Mouse (Mus musculus) MEL (cell line): ENCODE measurements at regions not wholly inside any gene's neighbourhood (a gene's known extent, or its start where the extent isn't known, plus 50 kb on each side); places are given as distances from the start of the nearest gene placed in this dataset.

Experiments used
- DNase-seq: peaks from one replicate; pipeline ENCODE4 v3.0.0; 2011; ENCODE audit warnings: low read depth, low spot score
- H3K27ac ChIP-seq: 2 replicates; pipeline ENCODE4 v1.5.1; 2012; ENCODE audit warnings: low read depth, mild to moderate bottlenecking, control low read depth, low read length, moderate library complexity; ENCODE audit not compliant: control insufficient read depth
- H3K27me3 ChIP-seq, 2 experiments: fragments of 150-350 bp in 1 of 2; sonication (generic) in 1 of 2; 2 replicates each; pipeline ENCODE4 v1.6.1; 2012; ENCODE audit warnings: low read length in 2 of 2, mild to moderate bottlenecking in 2 of 2, improper control_type of control experiment in 1 of 2, moderate library complexity in 1 of 2; ENCODE audit not compliant: insufficient read depth in 2 of 2, control insufficient read depth in 1 of 2
- H3K36me3 ChIP-seq, 2 experiments: 2 replicates each; pipeline ENCODE4 v1.6.1; 2012 to 2014; ENCODE audit warnings: low read length in 2 of 2, improper control_type of control experiment in 1 of 2, inconsistent platforms in 1 of 2, mild to moderate bottlenecking in 1 of 2; ENCODE audit not compliant: insufficient read depth in 2 of 2, control insufficient read depth in 1 of 2
- H3K4me1 ChIP-seq, 2 experiments: fragments of 150-350 bp in 1 of 2; sonication (generic) in 1 of 2; 2 replicates each; pipeline ENCODE4 v1.6.1; 2012; ENCODE audit warnings: low read length in 2 of 2, improper control_type of control experiment in 1 of 2, mild to moderate bottlenecking in 1 of 2; ENCODE audit not compliant: insufficient read depth in 2 of 2, control insufficient read depth in 1 of 2
- H3K4me3 ChIP-seq, 2 experiments: fragments of 150-350 bp in 1 of 2; sonication (generic) in 1 of 2; 2 replicates each; pipeline ENCODE4 v1.5.1; 2012; ENCODE audit warnings: low read depth in 2 of 2, low read length in 2 of 2, mild to moderate bottlenecking in 2 of 2, moderate library complexity in 2 of 2, control low read depth in 1 of 2, improper control_type of control experiment in 1 of 2; ENCODE audit not compliant: control insufficient read depth in 1 of 2, insufficient read depth in 1 of 2
- H3K79me2 ChIP-seq: 2 replicates; pipeline ENCODE4 v1.6.1; 2012; ENCODE audit warnings: mild to moderate bottlenecking, low read length, moderate library complexity; ENCODE audit not compliant: control insufficient read depth, poor library complexity, insufficient read depth
- H3K9ac ChIP-seq: 2 replicates; pipeline ENCODE4 v1.6.1; 2012; ENCODE audit warnings: low read depth, mild to moderate bottlenecking, control low read depth, low read length, moderate library complexity; ENCODE audit not compliant: control insufficient read depth, poor library complexity, severe bottlenecking
- H3K9me3 ChIP-seq: fragments of 150-350 bp; sonication (generic); replicated peaks from 2 replicates; pipeline ENCODE4 v1.6.1; 2012; ENCODE audit warnings: mild to moderate bottlenecking, low read length, improper control_type of control experiment, moderate library complexity; ENCODE audit not compliant: insufficient read depth
- BHLHE40 ChIP-seq: IDR thresholded peaks from 2 replicates; pipeline ENCODE4 v1.6.1; 2012; ENCODE audit warnings: low read depth, mild to moderate bottlenecking, inconsistent platforms, low read length, improper control_type of control experiment, borderline replicate concordance
- CHD1 ChIP-seq: IDR thresholded peaks from 2 replicates; pipeline ENCODE4 v1.6.1; 2012; ENCODE audit warnings: low read depth, mild to moderate bottlenecking, inconsistent platforms, low read length, improper control_type of control experiment
- CTCF ChIP-seq, 3 experiments: IDR thresholded peaks in 2 of 3; conservative IDR thresholded peaks in 1 of 3; 2 replicates each; pipeline ENCODE4 v1.5.1; 2011 to 2012; ENCODE audit warnings: low read length in 3 of 3, low read depth in 2 of 3, mild to moderate bottlenecking in 2 of 3, improper control_type of control experiment in 1 of 3, inconsistent platforms in 1 of 3, mixed read lengths in 1 of 3, moderate library complexity in 1 of 3; ENCODE audit not compliant: control insufficient read depth in 1 of 3, insufficient read depth in 1 of 3, poor library complexity in 1 of 3, severe bottlenecking in 1 of 3
- E2F4 ChIP-seq: IDR thresholded peaks from 2 replicates; pipeline ENCODE4 v1.6.1; 2011; ENCODE audit warnings: low read depth, low read length, improper control_type of control experiment, borderline replicate concordance
- ELF1 ChIP-seq: IDR thresholded peaks from 2 replicates; pipeline ENCODE4 v1.6.1; 2014; ENCODE audit warnings: low read depth, mild to moderate bottlenecking, inconsistent platforms, low read length, improper control_type of control experiment, moderate library complexity
- GABPA ChIP-seq: IDR thresholded peaks from 2 replicates; pipeline ENCODE4 v1.6.1; 2012; ENCODE audit warnings: low read depth, mild to moderate bottlenecking, inconsistent platforms, low read length, improper control_type of control experiment, moderate library complexity
- HCFC1 ChIP-seq: IDR thresholded peaks from 2 replicates; pipeline ENCODE4 v1.6.1; 2012; ENCODE audit warnings: low read depth, mild to moderate bottlenecking, inconsistent platforms, low read length, improper control_type of control experiment, moderate library complexity
- MAX ChIP-seq: IDR thresholded peaks from 2 replicates; pipeline ENCODE4 v1.6.1; 2011; ENCODE audit warnings: low read length, improper control_type of control experiment
- MAZ ChIP-seq: IDR thresholded peaks from 2 replicates; pipeline ENCODE4 v1.6.1; 2012; ENCODE audit warnings: low read depth, mild to moderate bottlenecking, inconsistent platforms, low read length, improper control_type of control experiment
- MXI1 ChIP-seq: IDR thresholded peaks from 2 replicates; pipeline ENCODE4 v1.6.1; 2011; ENCODE audit warnings: mild to moderate bottlenecking, low read depth, low read length, improper control_type of control experiment
- MYC ChIP-seq: IDR thresholded peaks from 2 replicates; pipeline ENCODE4 v1.6.1; 2011; ENCODE audit warnings: low read depth, mild to moderate bottlenecking, low read length, improper control_type of control experiment, moderate library complexity
- NELFE ChIP-seq: IDR thresholded peaks from 2 replicates; pipeline ENCODE4 v1.6.1; 2011; ENCODE audit warnings: low read depth, low read length, improper control_type of control experiment
- NRF1 ChIP-seq: IDR thresholded peaks from 2 replicates; pipeline ENCODE4 v1.6.1; 2014; ENCODE audit warnings: low read depth, mild to moderate bottlenecking, inconsistent platforms, low read length, improper control_type of control experiment, moderate library complexity; ENCODE audit not compliant: poor library complexity, insufficient read depth, severe bottlenecking
- POLR2A ChIP-seq, 2 experiments: IDR thresholded peaks; 2 replicates each; pipeline ENCODE4 v1.6.1; 2011 to 2012; ENCODE audit warnings: low read length in 2 of 2, mild to moderate bottlenecking in 2 of 2, control low read depth in 1 of 2, improper control_type of control experiment in 1 of 2, low read depth in 1 of 2, moderate library complexity in 1 of 2; ENCODE audit not compliant: control insufficient read depth in 1 of 2, insufficient read depth in 1 of 2, poor library complexity in 1 of 2
- POLR2AphosphoS5 ChIP-seq: IDR thresholded peaks from 2 replicates; pipeline ENCODE4 v1.6.1; 2012; ENCODE audit warnings: low read depth, borderline replicate concordance, mild to moderate bottlenecking, inconsistent platforms, low read length, moderate library complexity, mixed read lengths
- RAD21 ChIP-seq: IDR thresholded peaks from 2 replicates; pipeline ENCODE4 v1.6.1; 2011; ENCODE audit warnings: mild to moderate bottlenecking, low read depth, low read length, improper control_type of control experiment
- SIN3A ChIP-seq: IDR thresholded peaks from 2 replicates; pipeline ENCODE4 v1.6.1; 2012; ENCODE audit warnings: low read length, improper control_type of control experiment, inconsistent platforms
- TBP ChIP-seq: IDR thresholded peaks from 2 replicates; pipeline ENCODE4 v1.8.0; 2011; ENCODE audit warnings: low read depth, low read length, improper control_type of control experiment
- USF1 ChIP-seq: IDR thresholded peaks from 2 replicates; pipeline ENCODE4 v1.6.1; 2014; ENCODE audit warnings: low read depth, mild to moderate bottlenecking, inconsistent platforms, low read length, improper control_type of control experiment, moderate library complexity
- USF2 ChIP-seq, 2 experiments: IDR thresholded peaks; 2 replicates each; pipeline ENCODE4 v1.6.1; 2011 to 2012; ENCODE audit warnings: improper control_type of control experiment in 2 of 2, low read length in 2 of 2, borderline replicate concordance in 1 of 2, inconsistent platforms in 1 of 2, low read depth in 1 of 2, mild to moderate bottlenecking in 1 of 2; ENCODE audit not compliant: insufficient read depth in 1 of 2
- ZC3H11A ChIP-seq: IDR thresholded peaks from 2 replicates; pipeline ENCODE4 v1.6.1; 2012; ENCODE audit warnings: low read depth, mild to moderate bottlenecking, inconsistent platforms, low read length, improper control_type of control experiment
- ZMIZ1 ChIP-seq: IDR thresholded peaks from 2 replicates; pipeline ENCODE4 v1.6.1; 2012; ENCODE audit warnings: low read depth, mild to moderate bottlenecking, inconsistent platforms, low read length, improper control_type of control experiment, moderate library complexity
- ZNF384 ChIP-seq: IDR thresholded peaks from 2 replicates; pipeline ENCODE4 v1.6.1; 2012; ENCODE audit warnings: low read depth, mild to moderate bottlenecking, inconsistent platforms, low read length, improper control_type of control experiment

DNA sequence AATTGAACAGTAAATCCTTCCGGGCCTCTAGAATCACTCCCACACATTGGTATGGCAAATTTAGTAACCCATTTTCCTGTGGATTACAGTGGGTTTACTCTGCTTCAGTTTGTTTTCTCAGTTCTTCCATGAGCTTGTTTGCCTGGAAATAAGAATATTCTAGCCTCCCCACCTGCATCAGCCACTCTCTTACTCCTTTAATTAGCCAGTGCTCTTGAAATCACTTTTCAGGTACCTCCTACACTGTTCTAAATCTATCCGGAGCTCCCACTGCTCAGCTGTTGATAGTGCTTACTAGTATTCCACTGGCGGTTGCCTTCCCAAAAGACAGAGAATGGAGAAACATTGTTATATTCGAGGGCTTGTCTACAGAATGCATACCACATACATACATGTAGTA, 167.1 kb downstream of the Htr7 start:
- TF ChIP-seq ZMIZ1, result no peak
- TF ChIP-seq TBP, result no peak
- TF ChIP-seq E2F4, result no peak
- no peak for TF ChIP-seq SIN3A
- no peak for TF ChIP-seq POLR2AphosphoS5
- TF ChIP-seq GABPA, result no peak
- no peak for TF ChIP-seq RAD21
- no peak for TF ChIP-seq ZC3H11A
- TF ChIP-seq, all 39 proteins: peak for 0
- H3K9me3 ChIP-seq, result no peaks in the 10 kb centered on the region
- no peaks in the 10 kb centered on the region for H3K79me2 ChIP-seq
- H3K9ac ChIP-seq, result no peak overlapping the region
- H3K27ac ChIP-seq, result no peak overlapping the region
- H3K4me3 ChIP-seq, result no peak overlapping the region
- no peaks in the 10 kb centered on the region for H3K4me1 ChIP-seq
- DNase-seq, result no peak
- H3K36me3 ChIP-seq, result no peaks in the 10 kb centered on the region
- H3K27me3 ChIP-seq, result no peaks in the 10 kb centered on the region

DNA sequence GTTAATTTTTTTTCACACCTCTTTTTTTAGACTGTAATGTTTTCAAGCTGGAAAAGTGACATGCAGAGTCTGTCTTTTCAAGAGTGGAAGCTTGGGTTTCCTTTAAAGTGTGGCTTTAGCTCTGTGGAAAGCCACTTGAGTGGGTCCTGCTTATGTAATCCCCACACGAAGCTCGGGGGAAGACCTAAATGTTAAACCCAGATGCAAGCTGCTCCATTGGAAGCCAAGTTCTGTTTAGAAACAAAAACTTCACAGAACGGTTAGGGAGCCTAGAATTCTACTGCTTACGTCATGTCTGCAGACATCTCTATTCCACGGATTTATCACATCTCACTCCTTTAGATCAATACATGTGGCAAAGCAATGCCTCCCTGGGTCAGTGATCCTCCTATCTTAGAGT, 171.0 kb downstream of the Htr7 start:
- Histone ChIP-seq H3K79me2 (no peaks in the 10 kb centered on the region), H3K27me3 (no peaks in the 10 kb centered on the region), H3K36me3 (no peaks in the 10 kb centered on the region), H3K9ac (no peak overlapping the region), H3K27ac (no peak overlapping the region), H3K4me1 (no peaks in the 10 kb centered on the region), H3K9me3 (no peaks in the 10 kb centered on the region), H3K4me3 (no peak overlapping the region)
- no peak for TF ChIP-seq TBP
- no peak for TF ChIP-seq POLR2AphosphoS5
- TF ChIP-seq MAZ, result no peak
- no peak for TF ChIP-seq MAX
- TF ChIP-seq BHLHE40, result no peak
- no peak for TF ChIP-seq NELFE
- TF ChIP-seq USF1, result no peak
- no peak for TF ChIP-seq MYC
- TF ChIP-seq CTCF (IDR thresholded peaks at IDR 0.05 in 2 of 3, conservative IDR thresholded peaks at IDR 0.05 in 1 of 3; ENCODE audit: control insufficient read depth in 1 of 3, insufficient read depth in 1 of 3, low read depth in 2 of 3, low read length in 3 of 3, poor library complexity in 1 of 3, severe bottlenecking in 1 of 3), result no peak
- TF ChIP-seq NRF1, result no peak
- TF ChIP-seq HCFC1, result no peak
- no peak for TF ChIP-seq POLR2A (IDR thresholded peaks at IDR 0.05; ENCODE audit: control insufficient read depth in 1 of 2, insufficient read depth in 1 of 2, low read depth in 1 of 2, low read length in 2 of 2, poor library complexity in 1 of 2)
- no peak for TF ChIP-seq MXI1
- no peak for TF ChIP-seq ZNF384
- no peak for TF ChIP-seq CHD1
- no peak for TF ChIP-seq ELF1
- TF ChIP-seq GABPA, result no peak
- TF ChIP-seq USF2 (IDR thresholded peaks at IDR 0.05; ENCODE audit: borderline replicate concordance in 1 of 2, insufficient read depth in 1 of 2, low read depth in 1 of 2, low read length in 2 of 2), result no peak
- DNase-seq, result no peak
